Mouse (Mus musculus) spleen, adult 2 months (tissue): ENCODE measurements around the gene Gm45717.

Source experiments
- CTCF ChIP-seq: fragments of 200-500 bp; IDR thresholded peaks from 2 replicates; pipeline ENCODE4 v1.5.1; 2011; ENCODE audit warnings: mild to moderate bottlenecking, inconsistent platforms; ENCODE audit not compliant: insufficient read depth, insufficient read length, insufficient replicate concordance; ENCODE audit errors: extremely low read depth
- POLR2A ChIP-seq: fragments of 200-500 bp; IDR thresholded peaks from 2 replicates; pipeline ENCODE4 v1.6.1; 2011; ENCODE audit warnings: low read depth, low read length, inconsistent platforms

DNA sequence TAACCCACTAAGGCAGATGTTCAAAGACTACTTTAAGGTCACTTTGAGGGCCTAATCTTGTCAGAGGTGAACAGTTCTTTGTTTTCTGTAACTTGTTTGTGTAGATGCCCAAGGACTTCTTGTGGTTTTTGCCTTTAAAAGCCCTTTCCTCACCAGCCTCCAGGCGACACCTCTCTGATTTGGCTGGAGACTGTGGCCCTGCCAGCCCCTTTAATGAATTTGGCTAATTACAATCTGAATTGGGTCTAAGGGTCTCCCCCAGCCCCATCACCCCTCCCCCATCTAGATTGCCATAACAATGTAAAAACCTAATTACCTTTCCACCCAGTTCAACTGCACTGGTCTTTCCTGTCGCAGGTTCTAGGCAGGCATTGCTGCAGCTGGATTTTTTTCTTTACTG, 7.0 kb upstream of the Gm45717 start:
- TF ChIP-seq POLR2A: no peak
- TF ChIP-seq CTCF: no peak
